Mouse (Mus musculus) embryonic facial prominence, embryonic 12.5 days (tissue): ENCODE results near the gene 2010003K11Rik. TPM values are rescaled to one million over a fixed set of nuclear protein-coding genes. Genes with fewer than 3 reads are reported as not detected.

Experiments used
- ATAC-seq: fragments of 200-750 bp; cut with Nextera tagmentation; 2 replicates; pipeline ENCODE4 v1.8.0; 2017; ENCODE audit not compliant: insufficient number of reproducible peaks, insufficient read depth, low FRiP score, low TSS enrichment
- H3K27ac ChIP-seq: fragments of 300-500 bp; sonication (generic); 2 replicates; pipeline ENCODE4 v1.5.1; 2016; ENCODE audit warnings: mild to moderate bottlenecking
- H3K27me3 ChIP-seq: fragments of 300-500 bp; sonication (generic); 2 replicates; pipeline ENCODE4 v1.6.1; 2016; ENCODE audit warnings: mild to moderate bottlenecking, moderate library complexity
- H3K36me3 ChIP-seq: fragments of 300-500 bp; sonication (generic); 2 replicates; pipeline ENCODE4 v1.6.1; 2016; ENCODE audit warnings: mild to moderate bottlenecking
- H3K4me1 ChIP-seq: fragments of 300-500 bp; sonication (generic); 2 replicates; pipeline ENCODE4 v1.6.1; 2016
- H3K4me2 ChIP-seq: fragments of 300-500 bp; sonication (generic); replicated peaks from 2 replicates; pipeline ENCODE4 v1.6.1; 2016; ENCODE audit warnings: mild to moderate bottlenecking, moderate library complexity
- H3K4me3 ChIP-seq: fragments of 300-500 bp; sonication (generic); 2 replicates; pipeline ENCODE4 v1.5.1; 2016; ENCODE audit warnings: mild to moderate bottlenecking
- H3K9ac ChIP-seq: fragments of 300-500 bp; sonication (generic); 2 replicates; pipeline ENCODE4 v1.6.1; 2016; ENCODE audit warnings: mild to moderate bottlenecking, moderate library complexity
- H3K9me3 ChIP-seq: fragments of 300-500 bp; sonication (generic); 2 replicates; pipeline ENCODE4 v1.6.1; 2016; ENCODE audit warnings: mild to moderate bottlenecking, moderate library complexity
- WGBS: fragments of 180-500 bp; shearing (Covaris S2); methylation state at CpG from one replicate; pipeline ENCODE4 v1.1.7; 2016; 5-methylcytosine and 5-hydroxymethylcytosine counted together
- polyA plus RNA-seq: library from polyadenylated mRNA; unstranded; fragments of >200 nt; fragmentation: Nextera tagmentation; extraction: Ambion mirVana; gene quantifications from 2 replicates; pipeline ENCODE4 v1.2.1, GENCODE M21; 2016

2010003K11Rik gene
- polyA plus RNA-seq, 1 experiment from 2014 or later = not detected

DNA sequence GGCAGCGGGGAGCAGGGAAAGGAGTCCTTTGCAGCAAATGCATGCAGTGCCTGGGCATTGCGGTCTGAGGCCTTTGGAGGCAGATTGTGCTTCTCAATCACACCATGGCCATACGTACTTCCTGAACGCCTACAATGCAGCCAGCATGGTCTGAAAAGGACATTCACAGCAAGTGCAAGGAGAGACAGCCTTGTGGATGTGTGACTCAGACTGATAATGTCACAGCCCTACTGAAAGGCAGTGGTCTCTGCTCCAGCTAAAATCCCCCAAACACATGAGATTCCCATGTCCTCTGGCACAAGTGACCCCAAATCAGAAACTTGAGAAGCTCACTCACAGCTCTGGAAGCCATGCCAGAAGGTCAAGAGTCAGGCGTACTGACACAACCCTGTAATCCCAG is 2.6 kb downstream of the 2010003K11Rik start:
- 77% methylated on average over 5 of the region's 5 CpGs for WGBS
- Histone ChIP-seq H3K4me1 (peaks cover 9% of the 10 kb centered on the region; the same call in 1 of the 2 replicates), H3K9me3 (no peaks in the 10 kb centered on the region), H3K27me3 (no peaks in the 10 kb centered on the region), H3K36me3 (no peaks in the 10 kb centered on the region), H3K4me2 (no peak overlapping the region), H3K4me3 (no peak overlapping the region), H3K27ac (no peak overlapping the region), H3K9ac (no peak overlapping the region)
- ATAC-seq = no peak

- Histone ChIP-seq H3K36me3 (no peaks in the 10 kb centered on the region), H3K9ac (no peak overlapping the region), H3K4me1 (peaks cover 9% of the 10 kb centered on the region; the same call in 1 of the 2 replicates), H3K4me3 (no peak overlapping the region), H3K27ac (no peak overlapping the region), H3K27me3 (no peaks in the 10 kb centered on the region), H3K4me2 (no peak overlapping the region), H3K9me3 (no peaks in the 10 kb centered on the region)
- WGBS = 69% methylated on average over 7 of the region's 7 CpGs
- ATAC-seq = no peak
Observed at GRCm38 (mm10) chr19:4494707-4495106, 3.7 kb downstream of the 2010003K11Rik start.

DNA sequence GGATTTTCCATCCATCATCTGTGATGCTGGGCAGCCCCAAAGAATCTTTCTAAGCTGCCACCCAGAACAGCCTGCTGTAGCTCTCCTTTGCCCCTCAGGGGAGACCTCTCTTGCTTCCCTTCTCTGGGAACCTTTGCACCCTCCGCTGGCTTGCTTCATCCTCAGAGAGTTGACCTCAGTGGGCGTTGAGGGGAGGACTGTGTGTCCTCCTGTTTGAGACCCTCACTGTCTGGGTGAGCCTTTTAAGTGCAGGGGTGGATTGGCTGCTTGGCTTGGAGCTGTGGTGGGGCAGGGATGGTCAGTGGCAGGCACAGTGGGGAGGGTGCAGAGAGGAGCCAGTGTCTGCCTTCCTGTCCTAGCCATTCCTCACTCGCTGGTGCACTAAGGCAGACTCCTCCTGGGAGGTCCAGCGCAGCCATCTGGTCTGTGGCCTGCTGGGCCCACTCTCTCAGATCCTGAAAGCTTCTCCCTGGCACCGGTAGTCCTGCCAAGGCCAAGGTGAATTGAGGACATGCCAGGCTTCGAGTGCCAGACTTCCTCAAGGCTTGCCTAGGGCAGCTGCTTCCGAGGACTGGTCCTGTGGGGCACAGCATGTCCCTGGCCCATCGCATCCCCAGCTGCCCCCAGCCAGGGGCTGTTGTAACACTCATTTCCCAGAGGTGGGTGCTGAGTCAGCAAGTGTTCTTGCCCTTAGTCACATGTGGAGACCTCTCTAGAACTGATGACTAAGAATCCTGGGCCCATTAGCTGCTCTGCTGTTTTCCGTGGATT is 5.7 kb downstream of the 2010003K11Rik start:
- Histone ChIP-seq H3K9ac (no peak overlapping the region), H3K27me3 (no peaks in the 10 kb centered on the region), H3K4me1 (peaks cover 4% of the 10 kb centered on the region; the same call in 1 of the 2 replicates), H3K9me3 (no peaks in the 10 kb centered on the region), H3K27ac (no peak overlapping the region), H3K36me3 (no peaks in the 10 kb centered on the region), H3K4me2 (no peak overlapping the region), H3K4me3 (no peak overlapping the region)
- WGBS = 54% methylated on average over 9 of the region's 9 CpGs
- ATAC-seq = no peak

DNA sequence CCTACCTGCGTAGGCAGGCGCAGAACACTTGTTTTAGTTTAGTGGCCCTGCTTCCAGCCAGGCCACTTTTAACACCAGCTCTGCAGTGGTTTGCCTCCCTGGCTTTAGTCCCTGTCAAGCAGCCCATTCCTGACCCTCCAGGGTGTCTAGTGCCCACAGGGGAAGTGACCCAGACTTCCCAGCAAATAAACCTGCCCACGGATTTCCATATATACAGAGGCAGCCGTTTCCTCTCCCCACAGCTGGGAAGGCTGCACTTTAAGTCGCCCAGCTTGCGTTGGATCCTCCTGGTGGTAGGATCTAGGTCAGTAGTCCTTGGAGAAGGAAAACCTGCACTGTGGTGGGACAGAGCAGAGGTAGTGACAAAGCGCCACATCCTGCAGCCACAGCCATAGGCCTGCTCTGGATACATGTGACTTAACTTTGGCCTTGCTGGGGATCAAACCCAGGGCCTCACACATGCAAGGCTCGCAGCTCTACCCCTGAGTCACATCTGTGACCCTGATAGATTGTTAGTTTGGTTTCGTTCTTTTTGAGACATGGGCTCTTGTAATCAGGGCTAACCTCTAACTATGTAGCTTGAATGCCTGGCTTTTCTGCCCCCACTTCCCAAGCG is 7.2 kb downstream of the 2010003K11Rik start:
- WGBS = 68% methylated on average over 10 of the region's 10 CpGs
- Histone ChIP-seq H3K4me3 (no peak overlapping the region), H3K27ac (no peak overlapping the region), H3K9ac (no peak overlapping the region; the same call in 1 of the 2 replicates), H3K9me3 (no peaks in the 10 kb centered on the region), H3K36me3 (no peaks in the 10 kb centered on the region), H3K4me1 (no peaks in the 10 kb centered on the region), H3K4me2 (no peak overlapping the region), H3K27me3 (no peaks in the 10 kb centered on the region)
- ATAC-seq = no peak

DNA sequence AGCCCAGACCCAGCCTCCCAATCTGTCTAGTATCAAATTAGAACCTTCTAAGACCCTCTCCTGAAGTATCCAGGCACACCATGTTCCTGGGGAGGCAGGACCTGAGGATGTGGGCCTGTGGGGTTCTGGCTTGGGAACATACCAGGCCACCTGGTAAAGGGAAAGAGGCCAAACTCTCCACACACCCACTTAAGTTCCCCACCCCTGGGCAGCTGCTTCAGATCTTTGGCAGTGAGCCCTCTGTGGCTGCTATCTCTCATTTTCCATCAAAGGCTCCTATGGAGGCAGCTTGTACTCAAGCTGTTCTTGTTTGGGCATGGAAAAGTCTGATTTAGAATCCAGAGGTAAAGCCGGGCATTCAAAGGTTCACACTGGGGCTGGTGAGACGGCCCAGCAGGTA is 10.5 kb downstream of the 2010003K11Rik start:
- WGBS = 66% methylated on average over 2 of the region's 2 CpGs
- H3K27me3 ChIP-seq = no peaks in the 10 kb centered on the region
- ATAC-seq = no peak
- H3K9me3 ChIP-seq = no peaks in the 10 kb centered on the region
- H3K4me3 ChIP-seq = no peak overlapping the region
- H3K4me1 ChIP-seq = peaks cover 10% of the 10 kb centered on the region; the same call in 1 of the 2 replicates
- H3K4me2 ChIP-seq = no peak overlapping the region
- no peak overlapping the region for H3K9ac ChIP-seq
- H3K27ac ChIP-seq = no peak overlapping the region
- no peaks in the 10 kb centered on the region for H3K36me3 ChIP-seq

DNA sequence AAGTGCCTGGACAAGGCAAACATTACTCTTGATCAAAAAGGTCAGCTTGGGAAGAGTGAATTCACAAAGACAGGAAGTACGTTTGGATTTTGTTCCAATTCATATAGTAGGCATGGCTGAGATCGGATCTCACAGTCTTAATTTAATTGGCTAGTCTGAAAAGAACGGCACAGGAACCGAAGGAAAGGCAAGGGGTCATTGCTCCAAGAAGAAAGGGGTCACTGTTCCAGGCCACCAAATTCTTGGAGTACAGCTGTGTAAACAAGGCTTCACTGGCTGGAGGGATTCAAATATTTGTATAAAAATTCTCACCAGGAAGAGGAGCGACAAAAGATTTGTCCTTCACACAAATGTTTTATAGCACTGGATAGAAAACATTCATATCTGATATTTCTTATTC is 13.4 kb downstream of the 2010003K11Rik start:
- H3K4me2 ChIP-seq = no peak overlapping the region
- no peak overlapping the region; the same call in 1 of the 2 replicates for H3K27ac ChIP-seq
- H3K27me3 ChIP-seq = no peaks in the 10 kb centered on the region
- no peaks in the 10 kb centered on the region for H3K9me3 ChIP-seq
- H3K4me3 ChIP-seq = no peak overlapping the region
- ATAC-seq = no peak
- WGBS = 15% methylated on average over 5 of the region's 5 CpGs
- H3K4me1 ChIP-seq = peaks cover 10% of the 10 kb centered on the region; the same call in 1 of the 2 replicates
- H3K36me3 ChIP-seq = no peaks in the 10 kb centered on the region
- H3K9ac ChIP-seq = no peak overlapping the region

- peaks cover 12% of the 10 kb centered on the region; the same call in 1 of the 2 replicates for H3K4me1 ChIP-seq
- H3K27ac ChIP-seq = no peak overlapping the region
- H3K4me3 ChIP-seq = no peak overlapping the region
- ATAC-seq = no peak
- no peaks in the 10 kb centered on the region for H3K36me3 ChIP-seq
- H3K9ac ChIP-seq = no peak overlapping the region
- no peaks in the 10 kb centered on the region for H3K9me3 ChIP-seq
- H3K27me3 ChIP-seq = peaks cover 10% of the 10 kb centered on the region; the same call in 1 of the 2 replicates
- H3K4me2 ChIP-seq = no peak overlapping the region
- WGBS = 91% methylated on average over 3 of the region's 3 CpGs
Observed at GRCm38 (mm10) chr19:4482111-4482859, 16.1 kb downstream of the 2010003K11Rik start.

DNA sequence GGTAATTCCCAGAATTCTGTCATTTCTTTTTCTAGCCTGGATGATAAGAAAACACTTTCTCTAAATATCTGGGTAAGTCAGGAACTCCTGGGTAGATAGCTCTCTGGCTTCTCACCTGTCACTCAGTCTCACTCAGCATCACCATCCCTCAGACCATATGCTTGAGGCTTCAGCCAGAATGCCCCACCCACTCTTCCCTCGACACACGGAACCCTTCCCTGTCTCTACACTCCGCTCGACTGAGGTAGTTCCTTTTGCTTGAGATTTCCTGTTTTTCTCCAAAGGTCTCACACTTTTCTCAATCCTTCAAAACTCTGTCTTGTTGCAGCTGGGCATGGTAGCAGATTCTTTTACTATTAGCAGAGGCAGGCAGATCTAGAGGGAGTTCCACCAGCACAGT is 17.1 kb downstream of the 2010003K11Rik start:
- peaks cover 17% of the 10 kb centered on the region for H3K4me1 ChIP-seq
- H3K36me3 ChIP-seq = no peaks in the 10 kb centered on the region
- ATAC-seq = no peak
- H3K27me3 ChIP-seq = peaks cover 19% of the 10 kb centered on the region
- no peaks in the 10 kb centered on the region for H3K9me3 ChIP-seq
- no peak overlapping the region for H3K4me3 ChIP-seq
- no peak overlapping the region for H3K4me2 ChIP-seq
- 42% methylated on average over 4 of the region's 4 CpGs for WGBS
- H3K9ac ChIP-seq = no peak overlapping the region
- H3K27ac ChIP-seq = no peak overlapping the region

GRCm38 (mm10) chr19:4480041-4480440 is 18.3 kb downstream of the 2010003K11Rik start:
- Histone ChIP-seq H3K27me3 (peaks cover 32% of the 10 kb centered on the region), H3K9ac (no peak overlapping the region), H3K27ac (no peak overlapping the region), H3K36me3 (no peaks in the 10 kb centered on the region), H3K9me3 (no peaks in the 10 kb centered on the region), H3K4me3 (no peak overlapping the region), H3K4me2 (no peak overlapping the region), H3K4me1 (peaks cover 14% of the 10 kb centered on the region)
- no peak for ATAC-seq
- whole genome bisulfite sequencing = 81% methylated on average over 2 of the region's 2 CpGs

- Histone ChIP-seq H3K9me3 (no peaks in the 10 kb centered on the region), H3K9ac (no peak overlapping the region), H3K36me3 (no peaks in the 10 kb centered on the region), H3K27ac (no peak overlapping the region), H3K4me3 (no peak overlapping the region), H3K4me1 (peaks cover 9% of the 10 kb centered on the region), H3K27me3 (peaks cover 39% of the 10 kb centered on the region), H3K4me2 (no peak overlapping the region)
- no peak for ATAC-seq
- 32% methylated on average over 1 of the region's 1 CpGs for WGBS
Observed at GRCm38 (mm10) chr19:4478190-4478516, 20.2 kb downstream of the 2010003K11Rik start.

DNA sequence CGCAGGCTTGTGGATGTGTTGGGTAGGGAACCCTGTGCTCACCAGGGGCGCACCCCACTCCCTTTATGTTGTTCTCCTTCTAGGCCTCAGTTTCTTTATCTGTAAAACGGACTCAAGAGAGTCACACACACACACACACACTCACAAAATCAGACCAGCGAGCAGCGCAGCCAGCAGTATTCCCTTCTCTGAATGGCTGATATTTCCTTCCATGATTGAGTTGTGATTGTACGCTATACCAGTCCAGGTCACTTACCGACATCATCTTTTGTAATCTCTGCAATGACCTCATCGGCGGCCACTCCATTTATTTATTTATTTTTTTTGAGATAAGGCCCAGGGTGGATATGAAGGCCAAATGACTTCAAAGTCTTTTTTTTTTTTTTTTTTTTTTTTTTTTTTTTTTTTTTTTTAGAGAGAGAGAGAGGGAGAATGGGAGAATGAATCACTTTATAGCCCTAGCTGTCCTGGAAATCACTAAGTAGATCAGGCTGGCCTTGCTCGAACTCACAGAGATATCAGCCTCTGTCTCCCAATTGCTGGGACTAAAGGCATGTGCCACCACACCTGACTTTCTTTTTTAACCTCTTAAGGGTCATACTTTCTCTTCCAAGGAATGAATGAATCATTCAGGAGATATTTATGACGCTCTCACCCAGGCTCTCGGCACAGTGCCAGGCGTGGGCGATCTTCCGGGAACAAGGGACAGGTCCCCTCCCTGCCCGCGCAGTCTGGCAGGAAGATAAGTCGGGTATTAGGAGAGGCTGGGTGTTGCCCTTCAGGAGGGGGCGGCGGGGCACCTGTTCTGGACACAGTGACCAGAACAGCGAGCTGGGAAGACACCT is 20.8 kb downstream of the 2010003K11Rik start, which contains the start of gene Syt12:
Gene Syt12 (minus strand): TSS at position 103 of the 845 bp plus-strand sequence.
- 38% methylated on average over 21 of the region's 21 CpGs for WGBS
- Histone ChIP-seq H3K4me3 (peak within 1 kb of the TSS; percentile 53), H3K9me3 (no peaks in the 10 kb centered on the region), H3K27ac (no peak within 1 kb of the TSS), H3K36me3 (no peaks in the 10 kb centered on the region), H3K27me3 (peaks cover 39% of the 10 kb centered on the region), H3K4me1 (peaks cover 9% of the 10 kb centered on the region), H3K9ac (peak within 1 kb of the TSS; percentile 60), H3K4me2 (peak within 1 kb of the TSS; percentile 97)
- no peak for ATAC-seq
